Mouse (Mus musculus) stomach, embryonic 14.5 days (tissue): Measurements from ENCODE around the gene Ptprt. TPM values are rescaled to one million over a fixed set of nuclear protein-coding genes. Genes with fewer than 3 reads are reported as not detected.

Experiments used
- ATAC-seq: fragments of 200-750 bp; cut with Nextera tagmentation; 2 replicates; pipeline ENCODE4 v1.8.0; 2017; ENCODE audit warnings: low read depth, moderate TSS enrichment; ENCODE audit not compliant: insufficient number of reproducible peaks, insufficient read depth, low FRiP score
- H3K27ac ChIP-seq: fragments of 300-500 bp; sonication (generic); 2 replicates; pipeline ENCODE4 v1.5.1; 2014; ENCODE audit warnings: mild to moderate bottlenecking, low read length, moderate library complexity, mixed read lengths
- H3K27me3 ChIP-seq: fragments of 300-500 bp; sonication (generic); 2 replicates; pipeline ENCODE4 v1.6.1; 2014; ENCODE audit warnings: low read length, control low read depth, mixed read lengths; ENCODE audit not compliant: control insufficient read depth, insufficient read depth
- H3K36me3 ChIP-seq: fragments of 300-500 bp; sonication (generic); 2 replicates; pipeline ENCODE4 v1.6.1; 2014; ENCODE audit warnings: mild to moderate bottlenecking, control low read depth, low read length, moderate library complexity, mixed read lengths; ENCODE audit not compliant: control insufficient read depth, insufficient read depth
- H3K4me1 ChIP-seq: fragments of 300-500 bp; sonication (generic); 2 replicates; pipeline ENCODE4 v1.6.1; 2014; ENCODE audit warnings: low read length, control low read depth, mixed read lengths; ENCODE audit not compliant: control insufficient read depth, insufficient read depth
- H3K4me2 ChIP-seq: fragments of 300-500 bp; sonication (generic); replicated peaks from 2 replicates; pipeline ENCODE4 v1.6.1; 2014; ENCODE audit warnings: low read depth, low read length, control low read depth
- H3K4me3 ChIP-seq: fragments of 300-500 bp; sonication (generic); 2 replicates; pipeline ENCODE4 v1.5.1; 2014; ENCODE audit warnings: low read depth, low read length, control low read depth
- H3K9ac ChIP-seq: fragments of 300-500 bp; sonication (generic); replicated peaks from 2 replicates; pipeline ENCODE4 v1.6.1; 2014; ENCODE audit warnings: low read depth, mild to moderate bottlenecking, control low read depth, low read length, moderate library complexity, mixed read lengths
- H3K9me3 ChIP-seq: fragments of 300-500 bp; sonication (generic); 2 replicates; pipeline ENCODE4 v1.6.1; 2016; ENCODE audit warnings: low read depth, low read length, control low read depth; ENCODE audit not compliant: control insufficient read depth
- WGBS: fragments of 180-500 bp; shearing (Covaris S2); extraction: QIAGEN DNeasy Blood & Tissue Kit; methylation state at CpG from one replicate; pipeline ENCODE4 v1.1.7; 2014; 5-methylcytosine and 5-hydroxymethylcytosine counted together
- polyA plus RNA-seq: library from polyadenylated mRNA; unstranded; fragments of >200 nt; fragmentation: Nextera tagmentation; extraction: Ambion mirVana; gene quantifications from 2 replicates; pipeline ENCODE4 v1.2.1, GENCODE M21; 2014

Gene Ptprt
- polyA plus RNA-seq = 0.49 and 1.2 TPM in 2 replicates

DNA sequence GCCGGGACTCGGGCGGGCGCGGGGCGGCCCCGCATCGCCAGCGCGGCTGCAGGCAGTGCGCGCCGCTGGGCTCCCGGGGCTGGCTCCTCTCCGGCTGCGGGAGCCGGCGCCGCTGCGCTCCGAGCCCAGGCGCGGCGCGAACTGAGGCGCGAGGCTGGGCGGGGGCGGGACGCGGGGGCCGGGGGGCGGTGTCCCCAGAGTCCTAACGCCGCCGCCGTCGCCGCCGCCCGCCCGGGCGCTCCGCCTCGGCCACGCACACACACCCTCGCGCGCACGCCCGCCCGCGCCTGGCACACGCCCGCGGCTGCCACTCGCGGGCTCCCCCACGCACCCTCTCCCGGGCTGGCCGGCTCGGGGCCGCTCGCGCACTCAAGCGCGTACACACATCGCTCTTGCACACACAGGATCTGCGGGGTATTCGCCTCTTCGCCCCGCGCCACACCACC lies at the start of gene Ptprt:
Ptprt (minus strand) TSS at position 207 of the 446 bp plus-strand sequence.
- 0% methylated on average over 18 of the region's 73 CpGs for WGBS
- no peak within 1 kb of the TSS for H3K9ac ChIP-seq

DNA sequence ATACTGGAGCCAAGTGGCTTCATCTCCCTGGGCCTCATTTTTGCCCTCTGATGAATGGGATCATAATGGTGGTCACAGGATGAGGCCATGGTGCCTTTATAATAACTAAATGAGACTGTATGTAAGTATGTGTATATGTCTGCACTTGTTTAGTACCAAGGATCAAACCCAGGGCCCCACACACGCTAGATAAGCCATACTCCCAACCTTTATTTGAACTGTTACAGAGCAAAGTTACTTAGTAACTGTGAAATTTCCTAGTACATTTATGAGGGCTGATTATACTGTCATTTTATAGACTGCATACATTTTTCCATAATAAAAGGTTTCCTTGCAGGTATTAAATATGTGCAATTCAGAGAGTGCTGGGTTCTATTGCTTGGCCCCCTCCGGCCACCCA lies 49.5 kb upstream of the Ptprt start:
- Histone ChIP-seq H3K4me3 (no peak overlapping the region), H3K9me3 (no peaks in the 10 kb centered on the region)
- WGBS = 71% methylated on average over 2 of the region's 2 CpGs

More for the DNA sequence above, at the start of gene Ptprt:
- Histone ChIP-seq H3K27ac (no peak within 1 kb of the TSS), H3K4me3 (peak within 1 kb of the TSS; percentile 46), H3K36me3 (no peaks in the 10 kb centered on the region), H3K27me3 (peaks cover 22% of the 10 kb centered on the region), H3K4me2 (peak within 1 kb of the TSS; percentile 98), H3K9me3 (no peaks in the 10 kb centered on the region), H3K4me1 (0 out of 2 replicates have a peak, but pooled peaks cover 5% of the 10 kb centered on the region)
- ATAC-seq = peak; percentile 25; the same call in 1 of the 2 replicates

GRCm38 (mm10) chr2:162699691-162700090 lies 38.7 kb upstream of the Ptprt start:
- no peak for ATAC-seq
- H3K36me3 ChIP-seq = no peaks in the 10 kb centered on the region
- 0 out of 2 replicates have a peak, but pooled peaks cover 2% of the 10 kb centered on the region for H3K4me1 ChIP-seq
- H3K27ac ChIP-seq = no peak overlapping the region
- no peak overlapping the region for H3K4me3 ChIP-seq
- H3K9ac ChIP-seq = no peak overlapping the region
- 50% methylated on average over 3 of the region's 3 CpGs for WGBS
- no peak overlapping the region for H3K4me2 ChIP-seq
- no peaks in the 10 kb centered on the region for H3K9me3 ChIP-seq
- H3K27me3 ChIP-seq = no peaks in the 10 kb centered on the region

More for the DNA sequence above, 49.5 kb upstream of the Ptprt start:
- H3K27me3 ChIP-seq = no peaks in the 10 kb centered on the region
- H3K4me2 ChIP-seq = no peak overlapping the region
- ATAC-seq = no peak
- no peak overlapping the region for H3K27ac ChIP-seq
- H3K36me3 ChIP-seq = no peaks in the 10 kb centered on the region
- no peak overlapping the region for H3K9ac ChIP-seq
- no peaks in the 10 kb centered on the region for H3K4me1 ChIP-seq

DNA sequence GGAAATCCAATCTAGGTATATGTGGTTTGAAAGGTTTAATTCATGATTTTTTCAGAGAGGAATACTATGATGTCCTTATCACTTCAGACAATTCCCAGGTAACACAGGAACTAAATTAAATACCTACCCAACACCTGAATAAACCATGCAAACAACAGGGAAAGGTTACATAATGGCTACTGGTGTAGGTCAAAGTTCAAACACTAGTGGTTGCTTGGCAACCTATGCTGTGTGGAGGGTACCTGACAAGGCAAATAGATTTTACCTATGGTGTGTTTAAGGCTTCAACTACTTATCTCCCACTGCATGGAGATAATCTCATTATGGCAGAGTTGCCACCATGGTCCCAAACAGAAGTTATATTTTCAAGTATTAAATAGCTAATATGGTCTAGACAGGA lies 38.1 kb upstream of the Ptprt start:
- ATAC-seq = no peak

GRCm38 (mm10) chr2:162698068-162698467 lies 37.1 kb upstream of the Ptprt start:
- no peak for ATAC-seq
- WGBS = 66% methylated on average over 8 of the region's 8 CpGs
- H3K4me2 ChIP-seq = no peak overlapping the region

More for the DNA sequence above, 38.1 kb upstream of the Ptprt start:
- H3K9me3 ChIP-seq = no peaks in the 10 kb centered on the region
- 0 out of 2 replicates have a peak, but pooled peaks cover 2% of the 10 kb centered on the region for H3K4me1 ChIP-seq
- H3K4me2 ChIP-seq = no peak overlapping the region
- H3K9ac ChIP-seq = no peak overlapping the region
- no peak overlapping the region for H3K27ac ChIP-seq
- H3K4me3 ChIP-seq = no peak overlapping the region
- H3K36me3 ChIP-seq = no peaks in the 10 kb centered on the region
- H3K27me3 ChIP-seq = no peaks in the 10 kb centered on the region

GRCm38 (mm10) chr2:162697151-162697550 lies 36.2 kb upstream of the Ptprt start:
- no peak for ATAC-seq
- H3K4me1 ChIP-seq = 0 out of 2 replicates have a peak, but pooled peaks cover 2% of the 10 kb centered on the region
- no peaks in the 10 kb centered on the region for H3K36me3 ChIP-seq
- H3K27ac ChIP-seq = no peak overlapping the region
- 50% methylated on average over 10 of the region's 10 CpGs for WGBS
- H3K4me2 ChIP-seq = no peak overlapping the region
- H3K9ac ChIP-seq = no peak overlapping the region
- no peaks in the 10 kb centered on the region for H3K9me3 ChIP-seq
- no peak overlapping the region for H3K4me3 ChIP-seq
- H3K27me3 ChIP-seq = no peaks in the 10 kb centered on the region

More at GRCm38 (mm10) chr2:162698068-162698467, 37.1 kb upstream of the Ptprt start:
- no peaks in the 10 kb centered on the region for H3K27me3 ChIP-seq
- H3K9ac ChIP-seq = no peak overlapping the region
- no peak overlapping the region for H3K4me3 ChIP-seq
- no peaks in the 10 kb centered on the region for H3K9me3 ChIP-seq
- 0 out of 2 replicates have a peak, but pooled peaks cover 2% of the 10 kb centered on the region for H3K4me1 ChIP-seq
- H3K36me3 ChIP-seq = no peaks in the 10 kb centered on the region
- no peak overlapping the region for H3K27ac ChIP-seq

GRCm38 (mm10) chr2:162692143-162692542 lies 31.2 kb upstream of the Ptprt start:
- H3K27ac ChIP-seq = no peak overlapping the region
- H3K4me2 ChIP-seq = no peak overlapping the region
- 84% methylated on average over 12 of the region's 12 CpGs for WGBS
- H3K4me1 ChIP-seq = 0 out of 2 replicates have a peak, but pooled peaks cover 2% of the 10 kb centered on the region
- no peak overlapping the region for H3K4me3 ChIP-seq
- H3K36me3 ChIP-seq = no peaks in the 10 kb centered on the region
- no peaks in the 10 kb centered on the region for H3K27me3 ChIP-seq
- no peak overlapping the region for H3K9ac ChIP-seq
- ATAC-seq = no peak
- no peaks in the 10 kb centered on the region for H3K9me3 ChIP-seq

DNA sequence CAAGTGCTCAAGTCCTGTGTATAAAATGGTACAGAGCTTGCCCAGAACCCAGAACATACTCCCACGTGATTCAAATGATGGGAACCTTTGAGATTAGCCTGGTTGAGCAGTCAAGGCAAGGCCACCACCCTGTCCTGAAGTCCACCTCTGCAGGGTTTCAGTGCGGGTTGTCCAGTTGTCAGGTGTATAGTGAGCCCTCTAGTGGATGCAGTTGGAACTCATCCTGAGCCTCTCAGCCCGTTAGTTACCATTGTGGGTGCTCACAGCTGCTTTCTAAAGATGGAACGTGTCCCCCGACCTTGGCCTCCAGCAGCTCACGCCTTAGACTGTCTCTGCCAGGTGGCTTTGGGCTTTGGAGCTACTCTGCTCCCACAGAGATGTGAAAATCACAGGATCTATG lies 21.7 kb upstream of the Ptprt start:
- Histone ChIP-seq H3K9me3 (no peaks in the 10 kb centered on the region), H3K27me3 (no peaks in the 10 kb centered on the region), H3K4me2 (no peak overlapping the region), H3K9ac (no peak overlapping the region), H3K27ac (no peak overlapping the region), H3K36me3 (no peaks in the 10 kb centered on the region), H3K4me3 (no peak overlapping the region), H3K4me1 (no peaks in the 10 kb centered on the region)
- WGBS = 8% methylated on average over 6 of the region's 6 CpGs
- no peak for ATAC-seq
